Mouse (Mus musculus) cerebellum, adult 2 months (tissue): ENCODE measurements around the gene Rbm6.

ENCODE experiments used
- CTCF ChIP-seq: fragments of 200-500 bp; IDR thresholded peaks from 2 replicates; pipeline ENCODE4 v1.5.1; 2011; ENCODE audit warnings: low read depth, mild to moderate bottlenecking, control low read depth, low read length, moderate library complexity, borderline replicate concordance; ENCODE audit not compliant: insufficient read depth
- POLR2A ChIP-seq: fragments of 200-500 bp; IDR thresholded peaks from 2 replicates; pipeline ENCODE4 v1.6.1; 2011; ENCODE audit warnings: low read length, control low read depth, borderline replicate concordance; ENCODE audit not compliant: insufficient read depth

DNA sequence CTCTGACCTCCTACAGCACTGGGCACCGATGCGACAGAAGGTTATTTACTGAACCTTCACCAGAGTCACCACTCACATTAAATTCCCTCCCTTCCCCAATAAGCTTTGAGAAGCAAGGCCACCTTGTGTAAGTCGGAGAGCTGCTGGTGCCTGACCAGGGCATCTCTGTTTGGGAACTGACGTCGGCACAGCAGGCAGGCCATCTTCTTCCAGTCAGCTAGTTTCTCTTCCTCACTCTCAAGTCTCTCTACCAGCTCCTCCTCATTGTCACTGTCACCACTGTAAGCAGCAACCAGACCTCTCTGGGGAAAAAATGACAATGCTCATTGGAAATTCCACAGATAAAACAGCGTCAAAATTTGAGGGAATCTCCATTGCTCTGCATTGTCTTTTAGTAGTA, 129.0 kb downstream of the Rbm6 start:
- TF ChIP-seq CTCF (no peak), POLR2A (no peak)
